Mouse (Mus musculus): ENCODE measurements around the gene Ppie.
"Not testable (repeated sequence)": the region's sequence is repeated elsewhere in the genome, so short reads cannot be mapped to it uniquely, and the experiment has no call there.

GRCm38 (mm10) chr4:123114651-123115050 lies 25.1 kb downstream of the Ppie start:
- TF ChIP-seq POLR2A, CTCF (IDR thresholded peaks at IDR 0.05; ENCODE audit: extremely low read depth, insufficient read depth, low read length): not testable (repeated sequence)

Measured in cortical plate, adult 2 months (tissue).